ENCODE assay signal across 13 mouse cellular contexts in genomic region chr10:40762624-40763023, GRCm38 (mm10).
A peak's percentile ranks its signal among the peaks of the same experiment; 100 is the strongest.
DNase-seq lines count a peak whose midpoint lies in the region; ATAC-seq and TF ChIP-seq lines count a peak whose summit lies in the region.
"Had no signal": no experiment of that assay in that cellular context is flagged by ENCODE, and none has a peak within 500 bp of the region (broad histone marks: within the 10 kb centered on the region; RNA-seq: fewer than 3 reads in every experiment).

No protein-coding gene starts in this region.

- H3K9ac ChIP-seq in forebrain, embryonic 13.5 days, result no peak overlapping the region
- H3K9ac ChIP-seq in forebrain, embryonic 12.5 days, result no peak overlapping the region
- H3K9ac ChIP-seq in limb, embryonic 14.5 days (ENCODE audit: low read depth, low read length, severe bottlenecking), result no peak overlapping the region
- H3K9ac ChIP-seq in kidney, embryonic 14.5 days (ENCODE audit: low read depth, low read length), result no peak overlapping the region
- H3K9ac ChIP-seq: heart, embryonic 15.5 days had no signal

- WGBS in forebrain, embryonic 13.5 days, result 61% methylated on average over 6 of the region's 6 CpGs
- WGBS in forebrain, embryonic 12.5 days, result 79% methylated on average over 6 of the region's 6 CpGs
- 15% methylated on average over 6 of the region's 6 CpGs for whole genome bisulfite sequencing in limb, embryonic 14.5 days
- 53% methylated on average over 6 of the region's 6 CpGs for WGBS in kidney, embryonic 14.5 days

- no peak overlapping the region for H3K4me2 ChIP-seq in forebrain, embryonic 13.5 days
- H3K4me2 ChIP-seq in forebrain, embryonic 12.5 days, result no peak overlapping the region
- no peak overlapping the region for H3K4me2 ChIP-seq in limb, embryonic 14.5 days (replicated peaks; ENCODE audit: low read depth, low read length, severe bottlenecking)
- H3K4me2 ChIP-seq in kidney, embryonic 14.5 days (replicated peaks; ENCODE audit: low read depth, low read length), result no peak overlapping the region
- H3K4me2 ChIP-seq: heart, embryonic 15.5 days had no signal

- 0 out of 2 replicates have a peak, but pooled peaks cover 10% of the 10 kb centered on the region for H3K4me1 ChIP-seq in forebrain, embryonic 13.5 days
- peaks cover 3% of the 10 kb centered on the region; the same call in 1 of the 2 replicates for H3K4me1 ChIP-seq in forebrain, embryonic 12.5 days
- peaks cover 13% of the 10 kb centered on the region; the same call in 1 of the 2 replicates for H3K4me1 ChIP-seq in limb, embryonic 14.5 days (ENCODE audit: control insufficient read depth, insufficient read depth, low read length)
- H3K4me1 ChIP-seq in kidney, embryonic 14.5 days (ENCODE audit: control insufficient read depth, insufficient read depth, low read length), result no peaks in the 10 kb centered on the region

- H3K9me3 ChIP-seq in forebrain, embryonic 13.5 days (replicated peaks), result no peaks in the 10 kb centered on the region
- H3K9me3 ChIP-seq in forebrain, embryonic 12.5 days, result no peaks in the 10 kb centered on the region
- no peaks in the 10 kb centered on the region for H3K9me3 ChIP-seq in limb, embryonic 14.5 days (ENCODE audit: control insufficient read depth, low read length)
- H3K9me3 ChIP-seq in kidney, embryonic 14.5 days (ENCODE audit: control insufficient read depth, low read length), result no peaks in the 10 kb centered on the region
- H3K9me3 ChIP-seq: G1E; heart, embryonic 15.5 days had no signal

- DNase-seq in MN1 (ENCODE audit: low spot score), result peak; percentile 52
- DNase-seq in layer of hippocampus, adult 18-20 months (ENCODE audit: low spot score in 2 of 2), result peak; percentile 80 to 91
- DNase-seq in limb, embryonic 14.5 days (ENCODE audit: low spot score), result peak; percentile 64
- DNase-seq in adrenal gland, adult (ENCODE audit: inconsistent age in 2 of 2, low spot score in 1 of 2), result no peak
- DNase-seq in kidney, postnatal 36 days, result no peak
- DNase-seq: adrenal gland, adult 2 months; cerebellum, adult 9-10 months; kidney, adult 18-20 months had no signal

- ATAC-seq in forebrain, embryonic 13.5 days, result peak; percentile 79
- ATAC-seq in forebrain, embryonic 12.5 days (ENCODE audit: low FRiP score), result no peak
- ATAC-seq in limb, embryonic 14.5 days (ENCODE audit: low FRiP score, low read depth), result peak; percentile 77
- ATAC-seq in kidney, embryonic 14.5 days (ENCODE audit: low FRiP score, low TSS enrichment), result no peak

- no peaks in the 10 kb centered on the region for H3K36me3 ChIP-seq in forebrain, embryonic 13.5 days (ENCODE audit: poor library complexity, severe bottlenecking)
- no peaks in the 10 kb centered on the region for H3K36me3 ChIP-seq in forebrain, embryonic 12.5 days (replicated peaks)
- H3K36me3 ChIP-seq in limb, embryonic 14.5 days (ENCODE audit: control insufficient read depth, insufficient read depth, low read length), result no peaks in the 10 kb centered on the region
- no peaks in the 10 kb centered on the region for H3K36me3 ChIP-seq in kidney, embryonic 14.5 days (ENCODE audit: control insufficient read depth, insufficient read depth, low read length)
- H3K36me3 ChIP-seq: G1E; heart, embryonic 15.5 days had no signal

- no peak overlapping the region for H3K4me3 ChIP-seq in forebrain, embryonic 13.5 days
- no peak overlapping the region for H3K4me3 ChIP-seq in forebrain, embryonic 12.5 days (replicated peaks)
- no peak overlapping the region for H3K4me3 ChIP-seq in limb, embryonic 14.5 days (replicated peaks; ENCODE audit: low read length)
- no peak overlapping the region for H3K4me3 ChIP-seq in kidney, embryonic 14.5 days (ENCODE audit: low read length)
- H3K4me3 ChIP-seq: heart, embryonic 15.5 days had no signal

- H3K27ac ChIP-seq in forebrain, embryonic 13.5 days, result no peak overlapping the region
- H3K27ac ChIP-seq in forebrain, embryonic 12.5 days, result no peak overlapping the region
- no peak overlapping the region for H3K27ac ChIP-seq in limb, embryonic 14.5 days (replicated peaks; ENCODE audit: low read depth, low read length)
- no peak overlapping the region for H3K27ac ChIP-seq in kidney, embryonic 14.5 days (ENCODE audit: low read depth, low read length)
- H3K27ac ChIP-seq: heart, embryonic 15.5 days had no signal

- no peaks in the 10 kb centered on the region for H3K27me3 ChIP-seq in forebrain, embryonic 13.5 days
- no peaks in the 10 kb centered on the region for H3K27me3 ChIP-seq in forebrain, embryonic 12.5 days
- H3K27me3 ChIP-seq in limb, embryonic 14.5 days (ENCODE audit: control insufficient read depth, insufficient read depth, low read length), result no peaks in the 10 kb centered on the region
- H3K27me3 ChIP-seq in kidney, embryonic 14.5 days (ENCODE audit: control insufficient read depth, insufficient read depth, low read length), result no peaks in the 10 kb centered on the region
- H3K27me3 ChIP-seq: heart, embryonic 15.5 days had no signal

- no peak for TF ChIP-seq POLR2A in limb, embryonic 14.5 days (IDR thresholded peaks at IDR 0.05; ENCODE audit: borderline replicate concordance, extremely low read depth, insufficient read depth, insufficient read length)

Comparison
In these comparisons a context has a peak if more than half of its experiments do, and no peak if none do; other contexts are left out.
1. ATAC-seq: peak in forebrain, embryonic 13.5 days (single experiment) and limb, embryonic 14.5 days (single experiment); none in forebrain, embryonic 12.5 days (single experiment) and kidney, embryonic 14.5 days (single experiment).
2. DNase-seq: peak in MN1 (single experiment), layer of hippocampus, adult 18-20 months (2 of 2) and limb, embryonic 14.5 days (single experiment); none in adrenal gland, adult (0 of 2) and kidney, postnatal 36 days (0 of 2).